Mouse (Mus musculus) A20 (cell line): ENCODE measurements at regions not wholly inside any gene's neighbourhood (a gene's known extent, or its start where the extent isn't known, plus 50 kb on each side); places are given as distances from the start of the nearest gene placed in this dataset.

Experiments used
- DNase-seq: peaks from one replicate; pipeline ENCODE4 v3.0.0-alpha.2; 2011; ENCODE audit warnings: low read depth, low spot score

DNA sequence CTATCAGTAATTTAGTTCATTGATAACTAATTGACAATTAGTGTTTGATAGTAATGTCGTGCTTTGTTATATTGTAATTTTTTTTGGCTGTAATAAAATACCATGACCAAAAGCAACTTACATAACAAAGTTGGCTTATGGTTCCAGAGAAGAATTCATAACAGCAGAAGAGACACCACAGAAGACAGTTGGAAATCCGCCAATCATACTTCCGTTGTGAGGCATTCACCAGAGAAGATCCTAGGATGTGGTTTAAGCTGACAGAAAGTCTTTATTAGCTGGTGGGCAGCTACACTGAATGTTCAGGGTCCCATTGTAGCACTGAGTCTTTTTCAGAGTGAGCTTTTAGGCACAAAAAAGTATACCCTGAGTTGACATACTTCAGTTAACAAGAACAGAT lies 109.9 kb downstream of the Sec23a start:
- DNase-seq = no peak

- no peak for DNase-seq
Measured at GRCm38 (mm10) chr12:58875808-58876207, 136.0 kb downstream of the Sec23a start.

GRCm38 (mm10) chr12:58872465-58872864 lies 139.4 kb downstream of the Sec23a start:
- no peak for DNase-seq

- no peak for DNase-seq
Measured at GRCm38 (mm10) chr12:58856498-58856897, 155.3 kb downstream of the Sec23a start.

DNA sequence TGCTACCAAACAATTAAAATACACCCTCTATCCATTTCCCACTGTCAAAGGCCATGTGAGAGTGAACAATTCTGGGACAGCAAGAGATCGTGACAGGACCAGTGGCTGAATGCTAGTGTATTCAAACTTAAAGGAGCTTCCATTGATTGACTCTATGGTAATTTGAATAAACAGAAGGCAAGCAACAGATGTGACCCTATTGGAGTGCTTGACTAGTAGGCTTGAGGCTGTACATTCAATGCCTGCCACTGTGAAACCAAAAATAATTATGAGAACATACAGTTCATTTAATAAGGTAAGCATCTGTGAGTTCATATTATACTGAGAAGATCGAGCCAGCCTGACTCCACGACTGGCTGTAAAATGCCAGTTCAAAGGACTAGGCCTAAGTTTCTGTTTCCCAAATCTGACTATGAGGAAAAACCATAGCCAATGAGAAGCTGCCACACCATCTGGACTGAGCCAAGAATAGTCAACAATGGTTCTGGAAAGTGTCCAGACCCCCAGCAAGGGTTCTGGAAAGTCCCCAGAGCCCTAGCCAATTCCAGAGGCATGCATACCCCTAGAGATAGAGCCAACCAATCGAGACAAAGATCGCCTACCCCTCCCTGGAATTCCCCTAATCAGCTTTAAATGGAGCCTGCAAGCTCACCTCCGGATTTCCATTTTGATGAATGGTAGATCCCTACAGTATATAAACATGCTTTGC lies 160.0 kb downstream of the Sec23a start:
- DNase-seq = no peak

DNA sequence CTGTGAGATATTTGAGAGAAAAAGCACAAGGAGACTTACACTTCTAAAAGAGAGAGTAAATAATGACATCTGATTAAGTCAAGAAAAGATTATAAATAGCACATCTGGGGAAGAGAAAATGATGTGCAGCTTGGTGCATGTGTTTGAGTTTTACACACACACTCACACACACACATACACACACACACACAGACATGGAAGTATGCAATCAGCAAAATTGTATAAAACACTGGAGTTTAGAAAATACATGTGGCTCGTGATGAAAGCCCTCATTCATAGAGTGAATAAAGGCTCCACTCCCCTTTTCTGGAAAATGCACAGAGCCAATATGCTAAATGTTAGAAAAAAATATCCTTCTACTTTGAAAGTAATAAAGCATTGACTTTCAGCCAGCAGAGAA lies 182.2 kb downstream of the Sec23a start:
- no peak for DNase-seq

DNA sequence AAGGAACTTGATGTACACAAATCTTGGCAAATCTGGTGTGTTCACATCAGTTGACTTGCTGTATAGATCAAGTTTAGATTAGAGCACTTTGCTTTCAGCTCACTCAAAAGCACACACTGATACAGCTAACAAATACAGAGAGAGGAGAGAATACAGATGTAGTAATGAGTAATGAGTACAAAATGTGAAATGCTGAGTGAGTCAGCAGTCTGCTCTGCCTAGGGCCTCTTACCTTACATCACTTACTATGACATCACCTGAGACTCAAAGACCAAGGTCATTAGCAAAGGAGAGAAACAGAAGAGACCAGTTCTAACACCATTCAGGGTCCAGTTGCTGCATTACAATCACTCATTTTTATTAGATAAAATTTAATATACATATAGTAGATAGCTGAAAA lies 184.0 kb downstream of the Sec23a start:
- DNase-seq = no peak

DNA sequence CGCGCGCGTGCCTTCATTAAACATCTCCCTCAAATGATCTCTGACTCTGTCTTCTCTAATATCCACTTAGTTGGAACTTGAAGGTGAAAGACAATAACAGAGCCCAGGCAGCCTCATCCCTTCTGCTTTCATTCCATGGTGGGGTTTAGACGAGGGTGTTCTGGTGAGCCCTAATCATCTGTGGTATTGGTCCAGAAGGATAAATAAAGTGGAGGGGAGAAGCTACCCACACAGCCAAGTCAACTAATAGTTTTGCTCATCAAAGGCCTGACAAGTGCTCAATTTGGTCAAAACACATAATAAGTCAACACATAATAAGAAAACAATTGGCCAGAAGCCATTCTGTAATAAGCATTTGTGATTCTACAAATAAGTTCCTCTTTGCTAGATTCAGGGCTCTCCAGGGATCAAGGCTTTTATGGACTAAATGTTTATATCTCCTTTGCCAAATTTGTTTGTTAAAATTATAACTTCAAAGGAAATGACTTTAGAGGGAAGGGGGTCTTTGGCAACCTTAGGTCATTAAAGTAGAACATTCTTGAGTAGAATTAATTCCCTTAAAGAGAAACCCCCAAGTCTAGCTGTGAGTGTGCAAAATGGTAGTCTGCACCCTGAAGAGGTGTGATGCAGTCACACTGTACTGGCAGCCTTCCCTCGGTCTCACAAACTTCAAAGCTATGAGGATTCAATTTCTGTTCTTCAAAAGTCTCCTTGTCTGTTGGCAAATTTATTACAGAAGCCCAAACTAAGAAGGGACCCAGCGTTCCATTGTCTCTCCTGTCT lies 186.5 kb downstream of the Sec23a start:
- DNase-seq = no peak

- DNase-seq = no peak
Measured at GRCm38 (mm10) chr12:58822971-58823370, 188.8 kb downstream of the Sec23a start.

GRCm38 (mm10) chr12:58804068-58804467 lies 207.7 kb downstream of the Sec23a start:
- DNase-seq = no peak

- peak; percentile 71 for DNase-seq
Measured at GRCm38 (mm10) chr12:58802410-58802809, 209.4 kb downstream of the Sec23a start.
